Mouse (Mus musculus) heart, embryonic 13.5 days (tissue): ENCODE data around the gene Map2k7. TPM values are rescaled to one million over a fixed set of nuclear protein-coding genes. Genes with fewer than 3 reads are reported as not detected.

Experiments used
- ATAC-seq: fragments of 200-750 bp; cut with Nextera tagmentation; 2 replicates; pipeline ENCODE4 v1.8.0; 2017; ENCODE audit warnings: moderate TSS enrichment; ENCODE audit not compliant: insufficient number of reproducible peaks, low FRiP score, low TSS enrichment; ENCODE audit errors: extremely low read depth
- H3K27ac ChIP-seq: fragments of 300-500 bp; sonication (generic); replicated peaks from 2 replicates; pipeline ENCODE4 v1.5.1; 2015; ENCODE audit warnings: moderate library complexity, mild to moderate bottlenecking, inconsistent platforms
- H3K27me3 ChIP-seq: fragments of 300-500 bp; sonication (generic); replicated peaks from 2 replicates; pipeline ENCODE4 v1.6.1; 2015; ENCODE audit warnings: mild to moderate bottlenecking, inconsistent platforms
- H3K36me3 ChIP-seq: fragments of 300-500 bp; sonication (generic); 2 replicates; pipeline ENCODE4 v1.6.1; 2015; ENCODE audit warnings: mild to moderate bottlenecking, inconsistent platforms
- H3K4me1 ChIP-seq: fragments of 300-500 bp; sonication (generic); 2 replicates; pipeline ENCODE4 v1.6.1; 2015; ENCODE audit warnings: inconsistent platforms
- H3K4me2 ChIP-seq: fragments of 300-500 bp; sonication (generic); 2 replicates; pipeline ENCODE4 v1.6.1; 2015; ENCODE audit warnings: inconsistent platforms, mild to moderate bottlenecking, moderate library complexity
- H3K4me3 ChIP-seq: fragments of 300-500 bp; sonication (generic); 2 replicates; pipeline ENCODE4 v1.5.1; 2015; ENCODE audit warnings: moderate library complexity, mild to moderate bottlenecking, inconsistent platforms
- H3K9ac ChIP-seq: fragments of 300-500 bp; sonication (generic); 2 replicates; pipeline ENCODE4 v1.6.1; 2015; ENCODE audit warnings: inconsistent platforms, mild to moderate bottlenecking, moderate library complexity
- H3K9me3 ChIP-seq: fragments of 300-500 bp; sonication (generic); 2 replicates; pipeline ENCODE4 v1.6.1; 2016; ENCODE audit warnings: inconsistent platforms
- WGBS: fragments of 180-500 bp; shearing (Covaris S2); methylation state at CpG from one replicate; pipeline ENCODE4 v1.1.7; 2015; ENCODE audit warnings: mixed read lengths; 5-methylcytosine and 5-hydroxymethylcytosine counted together
- polyA plus RNA-seq: library from polyadenylated mRNA; unstranded; fragments of >200 nt; fragmentation: Nextera tagmentation; extraction: Ambion mirVana; gene quantifications from 2 replicates; pipeline ENCODE4 v1.2.1, GENCODE M21; 2015

Map2k7 gene
- polyA plus RNA-seq, 1 experiment from 2014 or later = 22.8 TPM

- peak overlapping the region; percentile 95; the same call in 1 of the 2 replicates for H3K4me2 ChIP-seq
- H3K4me3 ChIP-seq = no peak overlapping the region; the same call in 1 of the 2 replicates
- WGBS = 82% methylated on average over 4 of the region's 4 CpGs
- H3K36me3 ChIP-seq = peaks cover 75% of the 10 kb centered on the region
- ATAC-seq = no peak
- H3K9ac ChIP-seq = peak overlapping the region; percentile 72
- peaks cover 28% of the 10 kb centered on the region for H3K4me1 ChIP-seq
- H3K9me3 ChIP-seq = no peaks in the 10 kb centered on the region
- H3K27ac ChIP-seq = peak overlapping the region; percentile 53
- no peaks in the 10 kb centered on the region for H3K27me3 ChIP-seq
Observed at GRCm38 (mm10) chr8:4259805-4260170, 21.2 kb downstream of the Map2k7 start.

GRCm38 (mm10) chr8:4263105-4263791 lies 24.7 kb downstream of the Map2k7 start:
- H3K27ac ChIP-seq = no peak overlapping the region
- ATAC-seq = no peak
- H3K9me3 ChIP-seq = no peaks in the 10 kb centered on the region
- H3K4me1 ChIP-seq = peaks cover 11% of the 10 kb centered on the region
- no peaks in the 10 kb centered on the region for H3K27me3 ChIP-seq
- peaks cover 88% of the 10 kb centered on the region for H3K36me3 ChIP-seq
- 82% methylated on average over 8 of the region's 8 CpGs for WGBS
- no peak overlapping the region for H3K9ac ChIP-seq
- H3K4me2 ChIP-seq = no peak overlapping the region
- no peak overlapping the region for H3K4me3 ChIP-seq

- ATAC-seq = no peak
- peaks cover 100% of the 10 kb centered on the region for H3K36me3 ChIP-seq
- 85% methylated on average over 15 of the region's 15 CpGs for WGBS
- H3K9me3 ChIP-seq = no peaks in the 10 kb centered on the region
- H3K9ac ChIP-seq = no peak overlapping the region
- no peak overlapping the region for H3K4me3 ChIP-seq
- no peak overlapping the region for H3K27ac ChIP-seq
- H3K4me2 ChIP-seq = no peak overlapping the region
- no peaks in the 10 kb centered on the region for H3K4me1 ChIP-seq
- H3K27me3 ChIP-seq = no peaks in the 10 kb centered on the region
Observed at GRCm38 (mm10) chr8:4265160-4265914, 26.8 kb downstream of the Map2k7 start.

GRCm38 (mm10) chr8:4267627-4268026 lies 29.1 kb downstream of the Map2k7 start:
- Histone ChIP-seq H3K27me3 (no peaks in the 10 kb centered on the region), H3K36me3 (peaks cover 100% of the 10 kb centered on the region), H3K4me2 (no peak overlapping the region), H3K4me3 (no peak overlapping the region), H3K9ac (no peak overlapping the region), H3K9me3 (no peaks in the 10 kb centered on the region), H3K27ac (no peak overlapping the region), H3K4me1 (no peaks in the 10 kb centered on the region)
- WGBS = 80% methylated on average over 15 of the region's 15 CpGs
- no peak for ATAC-seq

- no peaks in the 10 kb centered on the region for H3K27me3 ChIP-seq
- peaks cover 98% of the 10 kb centered on the region for H3K36me3 ChIP-seq
- H3K9me3 ChIP-seq = no peaks in the 10 kb centered on the region
- H3K4me3 ChIP-seq = no peak overlapping the region
- H3K4me1 ChIP-seq = peaks cover 4% of the 10 kb centered on the region; the same call in 1 of the 2 replicates
- H3K9ac ChIP-seq = no peak overlapping the region
- H3K27ac ChIP-seq = no peak overlapping the region
- WGBS = 92% methylated on average over 6 of the region's 6 CpGs
- no peak overlapping the region for H3K4me2 ChIP-seq
- ATAC-seq = no peak
Observed at GRCm38 (mm10) chr8:4269609-4270008, 31.1 kb downstream of the Map2k7 start.

GRCm38 (mm10) chr8:4275275-4276110 lies 37.0 kb downstream of the Map2k7 start, which contains the start of gene Timm44:
Timm44 (minus strand) TSS chr8:4275913.
- ATAC-seq = peak; percentile 89
- Histone ChIP-seq H3K9ac (peak within 1 kb of the TSS; percentile 87), H3K4me2 (peak within 1 kb of the TSS; percentile 79), H3K4me1 (peaks cover 11% of the 10 kb centered on the region), H3K27ac (peak within 1 kb of the TSS; percentile 43), H3K27me3 (no peaks in the 10 kb centered on the region), H3K4me3 (peak within 1 kb of the TSS; percentile 70), H3K9me3 (no peaks in the 10 kb centered on the region), H3K36me3 (peaks cover 39% of the 10 kb centered on the region)
- under 1% methylated on average over 39 of the region's 39 CpGs for WGBS

GRCm38 (mm10) chr8:4276111-4276465 lies 37.5 kb downstream of the Map2k7 start:
- H3K27ac ChIP-seq = peak overlapping the region; percentile 43
- H3K27me3 ChIP-seq = no peaks in the 10 kb centered on the region
- peak overlapping the region; percentile 87 for H3K9ac ChIP-seq
- no peaks in the 10 kb centered on the region for H3K9me3 ChIP-seq
- H3K4me1 ChIP-seq = peaks cover 11% of the 10 kb centered on the region
- H3K36me3 ChIP-seq = peaks cover 33% of the 10 kb centered on the region
- 0 out of 2 replicates have a peak, but pooled peaks have one; percentile 33 for ATAC-seq
- H3K4me2 ChIP-seq = peak overlapping the region; percentile 79
- 25% methylated on average over 9 of the region's 9 CpGs for WGBS
- H3K4me3 ChIP-seq = peak overlapping the region; percentile 70

GRCm38 (mm10) chr8:4292738-4293137 lies 54.2 kb downstream of the Map2k7 start:
- H3K27me3 ChIP-seq = no peaks in the 10 kb centered on the region
- no peak overlapping the region for H3K4me3 ChIP-seq
- no peak overlapping the region for H3K9ac ChIP-seq
- ATAC-seq = no peak
- no peaks in the 10 kb centered on the region for H3K9me3 ChIP-seq
- no peaks in the 10 kb centered on the region for H3K4me1 ChIP-seq
- H3K27ac ChIP-seq = no peak overlapping the region
- H3K36me3 ChIP-seq = peaks cover 99% of the 10 kb centered on the region
- 89% methylated on average over 5 of the region's 5 CpGs for WGBS
- H3K4me2 ChIP-seq = no peak overlapping the region

Other genes with a start within 250 kb of the Map2k7 start
- gene Cd209f, start 132.9 kb upstream of the Map2k7 start, polyA plus RNA-seq = not detected in 2 replicates
- not detected in 2 replicates for gene Cd209g, start 104.6 kb upstream of the Map2k7 start, polyA plus RNA-seq
- gene Evi5l, start 72.2 kb upstream of the Map2k7 start, polyA plus RNA-seq = 14.3 and 15.3 TPM in 2 replicates
- gene Prr36, start 21.3 kb upstream of the Map2k7 start, polyA plus RNA-seq = 0.72 and 0.87 TPM in 2 replicates
- 0.06 TPM in 1 of 2 replicates, not detected in the other for gene Lrrc8e, start 11.9 kb upstream of the Map2k7 start, polyA plus RNA-seq
- gene Gm49320, start 125 bp downstream of the Map2k7 start, polyA plus RNA-seq = 0.52 TPM in 1 of 2 replicates, not detected in the other
- gene Tgfbr3l, start 9.5 kb downstream of the Map2k7 start, polyA plus RNA-seq = 2.2 and 2.5 TPM in 2 replicates
- 39.5 and 42.8 TPM in 2 replicates for gene Snapc2, start 14.3 kb downstream of the Map2k7 start, polyA plus RNA-seq
- 35.1 and 38.4 TPM in 2 replicates for gene Ctxn1, start 20.5 kb downstream of the Map2k7 start, polyA plus RNA-seq
- 54.4 and 54.9 TPM in 2 replicates for gene Timm44, start 37.2 kb downstream of the Map2k7 start, polyA plus RNA-seq
- 11.5 and 14.6 TPM in 2 replicates for gene Ccl25, start 86.5 kb downstream of the Map2k7 start, polyA plus RNA-seq
- gene Elavl1, start 86.7 kb downstream of the Map2k7 start, polyA plus RNA-seq = 162 and 163 TPM in 2 replicates